15 mouse cellular contexts compared by ENCODE assay signal in genomic region chr7:37627897-37628510, GRCm38 (mm10).
DNase-seq lines count a peak whose midpoint lies in the region; ATAC-seq and TF ChIP-seq lines count a peak whose summit lies in the region.
"Had no signal": no experiment of that assay in that cellular context is flagged by ENCODE, and none has a peak within 500 bp of the region (broad histone marks: within the 10 kb centered on the region; RNA-seq: fewer than 3 reads in every experiment).

No protein-coding gene starts in this region.

- H3K4me3 ChIP-seq in neural tube, embryonic 13.5 days: no peak overlapping the region
- no peak overlapping the region for H3K4me3 ChIP-seq in forebrain, postnatal 0 days (ENCODE audit: low read depth, low read length)

- ATAC-seq in neural tube, embryonic 13.5 days (ENCODE audit: low read depth): no peak
- peak; percentile 40 for ATAC-seq in forebrain, postnatal 0 days
- ATAC-seq: activated CD4-positive, CD25-positive, alpha-beta regulatory T cell, adult 4 months had no signal

- WGBS in neural tube, embryonic 13.5 days: 34% methylated on average over 6 of the region's 6 CpGs
- WGBS in forebrain, postnatal 0 days: 18% methylated on average over 6 of the region's 6 CpGs

- peak overlapping the region; percentile 89 for H3K27ac ChIP-seq in neural tube, embryonic 13.5 days (replicated peaks)
- 0 out of 2 replicates have a peak overlapping the region, but pooled peaks have one; percentile 36 for H3K27ac ChIP-seq in forebrain, postnatal 0 days (ENCODE audit: low read depth, low read length)

- no peaks in the 10 kb centered on the region for H3K36me3 ChIP-seq in neural tube, embryonic 13.5 days
- H3K36me3 ChIP-seq in forebrain, postnatal 0 days (ENCODE audit: insufficient read depth): no peaks in the 10 kb centered on the region

- no peak for TF ChIP-seq CTCF in forebrain, postnatal 0 days (IDR thresholded peaks at IDR 0.05; ENCODE audit: low read depth)

- DNase-seq in neural tube, embryonic 10.5 days (ENCODE audit: extremely low spot score, low spot score): no peak
- peak; percentile 60 for DNase-seq in forebrain, postnatal 0 days
- peak; percentile 69 for DNase-seq in layer of hippocampus, adult 9-11 months
- DNase-seq in lung, postnatal 36 days: no peak
- DNase-seq in lung, postnatal 14 days: no peak
- no peak for DNase-seq in right cerebral cortex, postnatal 14 days
- DNase-seq: cerebellum, adult 18-20 months; heart, adult 18-20 months; kidney, postnatal 10 days; liver; lung, embryonic 14.5 days; right cerebral cortex, postnatal 25 days; thymus, adult 2 months had no signal

- H3K9ac ChIP-seq in neural tube, embryonic 13.5 days: peak overlapping the region; percentile 34; the same call in 1 of the 2 replicates
- H3K9ac ChIP-seq in forebrain, postnatal 0 days: no peak overlapping the region
- H3K9ac ChIP-seq: lung, embryonic 14.5 days had no signal

- no peaks in the 10 kb centered on the region for H3K9me3 ChIP-seq in neural tube, embryonic 13.5 days
- no peaks in the 10 kb centered on the region for H3K9me3 ChIP-seq in forebrain, postnatal 0 days (ENCODE audit: low read length)

- H3K4me1 ChIP-seq in neural tube, embryonic 13.5 days (replicated peaks): peaks cover 57% of the 10 kb centered on the region
- peaks cover 6% of the 10 kb centered on the region; the same call in 1 of the 2 replicates for H3K4me1 ChIP-seq in forebrain, postnatal 0 days (ENCODE audit: insufficient read depth)

- H3K4me2 ChIP-seq in neural tube, embryonic 13.5 days: no peak overlapping the region
- no peak overlapping the region for H3K4me2 ChIP-seq in forebrain, postnatal 0 days (ENCODE audit: low read depth)
- H3K4me2 ChIP-seq: lung, embryonic 14.5 days had no signal

- H3K27me3 ChIP-seq in neural tube, embryonic 13.5 days: no peaks in the 10 kb centered on the region
- no peaks in the 10 kb centered on the region for H3K27me3 ChIP-seq in forebrain, postnatal 0 days (ENCODE audit: insufficient read depth, low read length)

Comparison
In these comparisons a context has a peak if more than half of its experiments do, and no peak if none do; other contexts are left out.
1. DNase-seq: peak in forebrain, postnatal 0 days (single experiment) and layer of hippocampus, adult 9-11 months (single experiment); none in neural tube, embryonic 10.5 days (single experiment), lung, postnatal 36 days (single experiment), lung, postnatal 14 days (single experiment) and right cerebral cortex, postnatal 14 days (single experiment).